Mouse (Mus musculus): ENCODE measurements around the gene Olfr294. TPM values are rescaled to one million over a fixed set of nuclear protein-coding genes. Genes with fewer than 3 reads are reported as not detected.

The Olfr294 gene
- polyA plus RNA-seq (2014; fragmentation: Nextera tagmentation; extraction: Ambion mirVana), result not detected in 2 replicates

- Histone ChIP-seq H3K27ac (ENCODE audit: low read depth, low read length) (no peak within 1 kb of the TSS), H3K4me2 (ENCODE audit: low read length) (no peak within 1 kb of the TSS), H3K36me3 (ENCODE audit: control insufficient read depth, insufficient read depth, low read length) (no peaks in the 10 kb centered on the region), H3K9ac (ENCODE audit: low read length) (no peak within 1 kb of the TSS), H3K9me3 (replicated peaks; ENCODE audit: control insufficient read depth, low read length) (no peaks in the 10 kb centered on the region), H3K4me1 (ENCODE audit: control insufficient read depth, insufficient read depth, low read length) (no peaks in the 10 kb centered on the region), H3K4me3 (ENCODE audit: low read depth, low read length) (no peak within 1 kb of the TSS), H3K27me3 (replicated peaks; ENCODE audit: control insufficient read depth, insufficient read depth, low read length) (no peaks in the 10 kb centered on the region)
- 63% methylated on average over 2 of the region's 2 CpGs for WGBS
- DNase-seq (ENCODE audit: low spot score) (no peak), ATAC-seq (no peak)
These were observed at the start of gene Olfr294 for GRCm38 (mm10) chr7:86616543-86616942. Gene Olfr294 (minus strand): TSS chr7:86616643.

GRCm38 (mm10) chr7:86648761-86649160, 32.3 kb upstream of the Olfr294 start, which contains the start of gene Olfr293:
Gene Olfr293 (plus strand): TSS chr7:86649061.
- H3K4me1 ChIP-seq (ENCODE audit: control insufficient read depth, insufficient read depth, low read length), result no peaks in the 10 kb centered on the region
- DNase-seq (ENCODE audit: low spot score), result no peak
- H3K36me3 ChIP-seq (ENCODE audit: control insufficient read depth, insufficient read depth, low read length), result no peaks in the 10 kb centered on the region
- H3K9ac ChIP-seq (ENCODE audit: low read length), result no peak within 1 kb of the TSS
- no peak within 1 kb of the TSS for H3K27ac ChIP-seq (ENCODE audit: low read depth, low read length)
- 86% methylated on average over 4 of the region's 4 CpGs for WGBS
- no peak within 1 kb of the TSS for H3K4me2 ChIP-seq (ENCODE audit: low read length)
- H3K9me3 ChIP-seq (replicated peaks; ENCODE audit: control insufficient read depth, low read length), result no peaks in the 10 kb centered on the region
- H3K27me3 ChIP-seq (replicated peaks; ENCODE audit: control insufficient read depth, insufficient read depth, low read length), result no peaks in the 10 kb centered on the region
- no peak for ATAC-seq
- no peak within 1 kb of the TSS for H3K4me3 ChIP-seq (ENCODE audit: low read depth, low read length)

- H3K4me2 ChIP-seq (ENCODE audit: low read length), result no peak within 1 kb of the TSS
- H3K27ac ChIP-seq (ENCODE audit: low read depth, low read length), result no peak within 1 kb of the TSS
- no peak within 1 kb of the TSS for H3K4me3 ChIP-seq (ENCODE audit: low read depth, low read length)
- no peaks in the 10 kb centered on the region for H3K9me3 ChIP-seq (replicated peaks; ENCODE audit: control insufficient read depth, low read length)
- no peaks in the 10 kb centered on the region for H3K27me3 ChIP-seq (replicated peaks; ENCODE audit: control insufficient read depth, insufficient read depth, low read length)
- no peaks in the 10 kb centered on the region for H3K4me1 ChIP-seq (ENCODE audit: control insufficient read depth, insufficient read depth, low read length)
- no peak within 1 kb of the TSS for H3K9ac ChIP-seq (ENCODE audit: low read length)
- ATAC-seq (no peak), DNase-seq (ENCODE audit: low spot score) (no peak)
- 85% methylated on average over 2 of the region's 2 CpGs for WGBS
- no peaks in the 10 kb centered on the region for H3K36me3 ChIP-seq (ENCODE audit: control insufficient read depth, insufficient read depth, low read length)
These were observed 32.9 kb downstream of the Olfr294 start, which contains the start of gene Olfr295 for GRCm38 (mm10) chr7:86583562-86583961. Gene Olfr295 (plus strand): TSS chr7:86583862.

Other genes starting within 250 kb of the Olfr294 start
- gene Olfr305, start 249.7 kb downstream of the Olfr294 start, polyA plus RNA-seq (2014; fragmentation: Nextera tagmentation; extraction: Ambion mirVana), result not detected in 2 replicates
- not detected in 2 replicates for gene Olfr304, start 230.0 kb downstream of the Olfr294 start, polyA plus RNA-seq (2014; fragmentation: Nextera tagmentation; extraction: Ambion mirVana)
- gene Olfr303, start 218.9 kb downstream of the Olfr294 start, polyA plus RNA-seq (2014; fragmentation: Nextera tagmentation; extraction: Ambion mirVana), result not detected in 2 replicates
- not detected in 2 replicates for gene Olfr301, start 212.8 kb downstream of the Olfr294 start, polyA plus RNA-seq (2014; fragmentation: Nextera tagmentation; extraction: Ambion mirVana)
- not detected in 2 replicates for gene Olfr299, start 156.7 kb downstream of the Olfr294 start, polyA plus RNA-seq (2014; fragmentation: Nextera tagmentation; extraction: Ambion mirVana)
- not detected in 2 replicates for gene Olfr298, start 124.2 kb downstream of the Olfr294 start, polyA plus RNA-seq (2014; fragmentation: Nextera tagmentation; extraction: Ambion mirVana)
- gene Olfr297, start 96.7 kb downstream of the Olfr294 start, polyA plus RNA-seq (2014; fragmentation: Nextera tagmentation; extraction: Ambion mirVana), result not detected in 2 replicates
- not detected in 2 replicates for gene Olfr295, start 32.8 kb downstream of the Olfr294 start, polyA plus RNA-seq (2014; fragmentation: Nextera tagmentation; extraction: Ambion mirVana)
- gene Olfr293, start 32.4 kb upstream of the Olfr294 start, polyA plus RNA-seq (2014; fragmentation: Nextera tagmentation; extraction: Ambion mirVana), result not detected in 2 replicates
- gene Olfr292, start 71.7 kb upstream of the Olfr294 start, polyA plus RNA-seq (2014; fragmentation: Nextera tagmentation; extraction: Ambion mirVana), result not detected in 2 replicates
- gene Folh1, start 159.3 kb upstream of the Olfr294 start, polyA plus RNA-seq (2014; fragmentation: Nextera tagmentation; extraction: Ambion mirVana), result 0.29 and 0.33 TPM in 2 replicates
- gene Vmn2r77, start 178.4 kb upstream of the Olfr294 start, polyA plus RNA-seq (2014; fragmentation: Nextera tagmentation; extraction: Ambion mirVana), result not detected in 2 replicates